Mouse (Mus musculus): ENCODE results near the gene Serpina7. TPM values are rescaled to one million over a fixed set of nuclear protein-coding genes. Genes with fewer than 3 reads are reported as not detected.

The Serpina7 gene
- 0.96 TPM in 1 of 2 replicates, not detected in the other for total RNA-seq (2021)
- long read RNA-seq, experiment 1 = 0 reads
- long read RNA-seq, experiment 2 = 0 reads

- DNase-seq = no peak
These were observed at the start of gene Serpina7 for GRCm38 (mm10) chrX:139085077-139085476. Gene Serpina7, minus strand, starts transcription at chrX:139085236.

DNA sequence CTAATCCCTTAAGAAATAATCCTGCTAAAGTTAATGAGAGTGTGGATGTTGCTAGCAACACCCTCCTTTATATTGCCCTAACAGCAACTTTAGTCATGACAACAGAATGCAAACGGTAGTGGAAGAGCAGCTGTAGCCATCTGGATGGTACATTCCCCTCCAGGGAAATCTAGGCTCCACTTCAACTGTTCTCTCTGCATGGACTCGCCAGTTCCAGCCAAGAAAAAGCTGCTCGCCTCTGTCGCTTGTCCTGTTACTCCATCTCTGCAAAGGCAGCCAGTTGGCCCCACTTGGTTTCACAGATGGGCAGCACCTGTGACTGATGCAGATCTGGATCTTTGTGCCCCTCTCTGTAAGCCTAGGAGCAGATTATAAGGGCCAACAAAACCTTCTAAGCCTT, 49.0 kb upstream of the Serpina7 start:
- DNase-seq = no peak

DNA sequence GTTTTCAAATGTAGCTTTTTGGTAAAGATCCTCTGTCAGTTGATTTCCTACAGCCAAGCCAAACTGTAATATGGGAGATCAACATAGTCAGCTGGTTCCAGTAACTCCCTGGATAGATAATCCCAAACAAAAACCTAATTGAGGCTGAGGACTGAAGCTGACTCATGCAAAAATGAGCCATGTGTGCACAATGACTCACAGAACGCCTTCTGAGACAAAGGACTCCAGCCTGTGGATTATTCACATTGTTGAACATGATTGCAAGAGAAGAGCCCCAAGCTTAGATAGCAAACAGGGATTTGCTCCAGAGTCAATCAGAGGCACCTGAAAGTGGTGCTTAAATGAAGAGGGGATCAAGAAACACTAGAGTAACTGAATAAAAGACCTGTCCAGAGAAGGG, 12.2 kb upstream of the Serpina7 start:
- no peak for DNase-seq

GRCm38 (mm10) chrX:139085943-139086342, 907 bp upstream of the Serpina7 start, which contains the start of gene 4930513O06Rik:
Gene 4930513O06Rik, plus strand, starts transcription at chrX:139086243.
- no peak for DNase-seq

DNA sequence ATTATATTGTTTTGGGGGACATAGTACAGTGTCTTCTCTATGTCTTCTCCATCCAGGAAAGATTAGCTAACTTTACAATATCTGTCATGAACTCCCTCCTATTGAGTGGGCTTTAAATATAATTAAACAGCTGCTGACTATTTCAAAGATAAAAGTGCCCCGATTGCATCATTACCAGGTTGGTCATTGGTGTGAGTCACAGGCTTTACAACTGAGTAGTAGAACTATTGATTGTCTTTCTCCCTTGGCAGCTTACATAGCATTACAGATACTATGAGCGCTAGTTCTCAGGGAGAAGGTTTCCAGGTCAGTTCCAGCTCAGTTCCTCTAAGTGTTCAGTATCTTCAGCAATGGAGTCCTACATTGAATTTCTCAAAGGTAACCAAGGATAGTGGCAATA, 6.5 kb downstream of the Serpina7 start:
- DNase-seq = no peak

DNA sequence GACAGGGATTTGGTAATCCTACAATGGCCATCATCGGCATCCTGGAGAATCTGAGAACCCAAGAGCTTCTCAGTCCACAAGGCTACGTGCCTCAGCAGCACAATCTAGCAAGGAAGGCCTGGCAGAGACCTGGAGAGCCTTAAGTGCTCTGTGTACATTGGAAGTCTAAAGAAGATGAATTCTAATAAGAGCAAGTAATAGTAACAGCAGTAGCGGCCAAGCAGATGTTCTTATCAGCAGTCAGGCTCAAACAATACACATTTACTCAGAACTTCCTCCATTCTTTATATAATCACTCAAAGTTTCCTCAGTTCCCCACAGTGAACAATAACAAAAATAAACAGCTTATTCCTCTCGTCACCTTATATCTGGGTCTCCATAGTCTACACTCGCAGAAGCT, 21.0 kb downstream of the Serpina7 start:
- DNase-seq = no peak

- no peak for DNase-seq
These were observed 31.9 kb downstream of the Serpina7 start for GRCm38 (mm10) chrX:139053149-139053548.

- DNase-seq = no peak
These were observed 33.1 kb downstream of the Serpina7 start for GRCm38 (mm10) chrX:139051976-139052375.

DNA sequence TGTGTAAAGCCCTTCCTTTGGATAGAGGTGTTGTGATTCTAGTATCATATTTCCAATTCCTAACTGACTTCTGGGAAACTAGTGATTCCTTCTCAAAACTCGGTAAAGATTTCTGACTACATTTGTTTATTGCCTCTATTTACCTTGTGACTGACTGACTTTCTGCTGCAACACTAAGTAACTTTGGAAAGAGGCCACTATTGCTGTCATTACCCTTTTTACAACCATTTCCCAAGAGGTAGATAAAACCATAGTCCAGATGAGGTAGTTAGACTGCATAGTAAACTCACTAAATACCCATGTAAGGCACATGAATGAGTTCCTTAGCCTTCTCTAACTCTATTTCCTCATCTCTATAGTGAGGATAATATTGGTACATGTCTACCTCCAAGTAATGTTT, 43.9 kb downstream of the Serpina7 start:
- no peak for DNase-seq

- no peak for DNase-seq
These were observed 45.7 kb downstream of the Serpina7 start for GRCm38 (mm10) chrX:139039314-139039713.

GRCm38 (mm10) chrX:139037666-139038065, 47.4 kb downstream of the Serpina7 start:
- DNase-seq = no peak

Other genes starting within 250 kb of the Serpina7 start
- gene Nrk, start 170.8 kb downstream of the Serpina7 start, total RNA-seq (2021) = 2.4 and 3.0 TPM in 2 replicates
- not detected in 2 replicates for gene 4930513O06Rik, start 1.0 kb upstream of the Serpina7 start, total RNA-seq (2021)
- not detected in 2 replicates for gene 4933428M09Rik, start 94.0 kb upstream of the Serpina7 start, total RNA-seq (2021)
- gene Mum1l1, start 124.8 kb upstream of the Serpina7 start, total RNA-seq (2021) = 4.9 and 5.0 TPM in 2 replicates
- gene Trap1a, start 248.4 kb upstream of the Serpina7 start, total RNA-seq (2021) = not detected in 2 replicates

Measured in adrenal gland, postnatal 14 days (tissue).